Mouse (Mus musculus) forebrain, embryonic 15.5 days (tissue): ENCODE measurements around the gene Dusp1. TPM values are rescaled to one million over a fixed set of nuclear protein-coding genes. Genes with fewer than 3 reads are reported as not detected.

Experiments
- ATAC-seq: fragments of 200-750 bp; cut with Nextera tagmentation; replicated peaks from 2 replicates; pipeline ENCODE4 v1.8.0; 2017; ENCODE audit warnings: mild to moderate bottlenecking, moderate TSS enrichment, moderate library complexity
- H3K27ac ChIP-seq: fragments of 300-500 bp; sonication (generic); replicated peaks from 2 replicates; pipeline ENCODE4 v1.5.1; 2015; ENCODE audit warnings: mild to moderate bottlenecking, inconsistent platforms
- H3K27me3 ChIP-seq: fragments of 300-500 bp; sonication (generic); 2 replicates; pipeline ENCODE4 v1.6.1; 2015; ENCODE audit warnings: inconsistent platforms
- H3K36me3 ChIP-seq: fragments of 300-500 bp; sonication (generic); 2 replicates; pipeline ENCODE4 v1.6.1; 2015; ENCODE audit warnings: mild to moderate bottlenecking, inconsistent platforms
- H3K4me1 ChIP-seq: fragments of 300-500 bp; sonication (generic); 2 replicates; pipeline ENCODE4 v1.6.1; 2015; ENCODE audit warnings: inconsistent platforms
- H3K4me2 ChIP-seq: fragments of 300-500 bp; sonication (generic); replicated peaks from 2 replicates; pipeline ENCODE4 v1.6.1; 2015; ENCODE audit warnings: mild to moderate bottlenecking, inconsistent platforms
- H3K4me3 ChIP-seq: fragments of 300-500 bp; sonication (generic); 2 replicates; pipeline ENCODE4 v1.5.1; 2015; ENCODE audit warnings: mild to moderate bottlenecking, inconsistent platforms
- H3K9ac ChIP-seq: fragments of 300-500 bp; sonication (generic); replicated peaks from 2 replicates; pipeline ENCODE4 v1.6.1; 2015; ENCODE audit warnings: mild to moderate bottlenecking, inconsistent platforms
- H3K9me3 ChIP-seq: fragments of 300-500 bp; sonication (generic); 2 replicates; pipeline ENCODE4 v1.6.1; 2016; ENCODE audit warnings: inconsistent platforms
- WGBS: fragments of 180-500 bp; shearing (Covaris S2); methylation state at CpG from one replicate; pipeline ENCODE4 v1.1.7; 2015; ENCODE audit warnings: mixed read lengths; 5-methylcytosine and 5-hydroxymethylcytosine counted together
- microRNA-seq: library from miRNA; unstranded; fragments of <30 nt; microRNA quantifications from one replicate; pipeline ENCODE4, GENCODE M21; 2016
- polyA plus RNA-seq: library from polyadenylated mRNA; unstranded; fragments of >200 nt; fragmentation: Nextera tagmentation; extraction: Ambion mirVana; gene quantifications from 2 replicates; pipeline ENCODE4 v1.2.1, GENCODE M21; 2015

Dusp1 gene
- polyA plus RNA-seq, 1 experiment from 2014 or later: 46.3 TPM

DNA sequence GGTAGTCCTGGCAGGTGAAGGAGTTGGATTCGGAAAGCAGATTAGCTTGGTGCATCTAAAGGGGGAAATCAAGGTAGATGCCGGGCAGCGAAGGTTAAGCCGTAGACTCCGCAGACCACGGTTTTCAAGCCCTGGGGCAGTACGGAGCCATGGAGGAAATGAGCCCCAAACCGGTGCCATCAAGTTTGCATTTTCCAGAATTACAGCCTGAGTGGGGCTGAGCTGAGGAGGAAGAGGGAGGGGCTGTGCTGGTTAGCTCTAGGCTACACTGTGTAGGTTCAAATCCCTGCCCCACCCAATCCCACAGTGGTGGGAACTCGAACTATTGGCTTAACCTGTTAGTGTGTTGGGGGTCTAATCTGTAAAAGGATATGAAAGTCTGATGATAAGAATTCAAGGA is 97.4 kb downstream of the Dusp1 start:
- no peak for ATAC-seq
- no peaks in the 10 kb centered on the region for H3K27me3 ChIP-seq
- H3K9me3 ChIP-seq: no peaks in the 10 kb centered on the region
- peaks cover 4% of the 10 kb centered on the region; the same call in 1 of the 2 replicates for H3K4me1 ChIP-seq
- H3K9ac ChIP-seq: no peak overlapping the region
- H3K27ac ChIP-seq: no peak overlapping the region
- H3K36me3 ChIP-seq: no peaks in the 10 kb centered on the region
- WGBS: 81% methylated on average over 9 of the region's 9 CpGs
- H3K4me2 ChIP-seq: no peak overlapping the region
- no peak overlapping the region for H3K4me3 ChIP-seq

DNA sequence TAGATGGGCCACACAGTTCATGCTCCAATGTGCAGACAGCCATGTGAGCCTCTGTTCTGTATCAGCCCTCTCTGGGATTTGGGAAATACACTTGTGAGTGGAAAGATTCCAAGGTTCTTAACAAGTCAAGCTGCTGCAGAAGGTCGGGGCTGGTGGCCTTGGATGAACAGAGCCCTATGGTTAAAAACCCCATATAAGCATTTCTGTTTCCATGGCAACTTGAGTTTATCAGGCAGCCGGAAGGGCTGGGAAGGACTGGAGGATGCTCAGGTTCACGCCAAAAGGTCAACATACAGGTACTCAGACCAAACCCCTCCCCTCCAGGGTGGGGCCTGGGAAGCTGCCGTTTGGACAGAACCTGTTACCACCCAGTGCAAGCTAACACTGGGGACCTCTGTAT is 97.9 kb downstream of the Dusp1 start:
- Histone ChIP-seq H3K4me2 (no peak overlapping the region), H3K9ac (no peak overlapping the region)

DNA sequence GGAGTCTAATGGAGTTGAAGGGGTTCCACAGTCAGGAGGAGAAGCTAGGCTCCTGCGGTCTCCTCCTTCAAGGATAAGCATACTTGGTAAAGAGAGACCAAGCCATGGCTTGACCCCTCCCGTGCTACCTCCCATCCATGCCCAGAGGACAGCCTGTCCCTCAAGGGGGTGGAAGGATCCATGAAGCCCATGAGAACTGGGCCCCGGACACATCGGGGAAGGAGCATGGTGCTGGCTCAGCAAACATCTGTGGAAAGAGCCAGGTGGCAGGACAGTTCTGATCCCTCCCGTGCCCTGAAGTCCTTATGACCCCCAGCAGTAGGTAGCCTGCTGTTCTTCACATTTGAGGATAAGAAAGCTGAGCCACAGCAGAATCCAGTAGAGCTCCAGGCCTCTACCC is 98.5 kb downstream of the Dusp1 start:
- H3K9ac ChIP-seq: no peak overlapping the region
- WGBS: 89% methylated on average over 5 of the region's 5 CpGs

More for the DNA sequence above, 97.9 kb downstream of the Dusp1 start:
- Histone ChIP-seq H3K36me3 (no peaks in the 10 kb centered on the region), H3K4me1 (peaks cover 4% of the 10 kb centered on the region; the same call in 1 of the 2 replicates), H3K9me3 (no peaks in the 10 kb centered on the region), H3K27me3 (no peaks in the 10 kb centered on the region), H3K4me3 (no peak overlapping the region), H3K27ac (no peak overlapping the region)
- WGBS: 50% methylated on average over 4 of the region's 4 CpGs
- no peak for ATAC-seq

DNA sequence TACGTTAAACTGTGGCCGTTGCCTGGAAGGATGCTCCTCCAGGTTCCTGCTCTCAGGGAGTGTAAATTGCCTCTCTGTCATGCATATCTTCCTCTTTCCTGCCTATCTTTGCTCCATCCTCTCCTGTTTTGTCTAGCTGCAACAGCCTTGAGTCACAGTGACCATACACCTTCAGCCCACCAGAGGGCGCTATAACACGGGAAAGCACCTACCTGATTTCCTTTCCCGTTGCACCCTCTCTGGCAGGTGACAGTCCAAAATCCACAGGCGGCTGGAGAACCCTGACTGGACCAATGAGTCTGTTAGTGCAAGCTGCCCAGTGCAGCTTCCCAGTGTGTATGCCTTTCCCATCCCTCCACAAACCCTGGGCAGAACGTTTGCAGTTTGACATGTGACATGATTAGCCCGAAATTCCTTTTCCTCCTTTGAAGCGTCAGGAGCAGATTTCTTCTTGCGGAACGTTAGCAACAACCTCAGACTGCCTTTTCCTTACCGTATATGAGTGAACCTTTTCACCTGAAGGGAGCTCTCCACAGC is 99.2 kb downstream of the Dusp1 start:
- Histone ChIP-seq H3K36me3 (no peaks in the 10 kb centered on the region), H3K27me3 (no peaks in the 10 kb centered on the region), H3K4me3 (no peak overlapping the region), H3K4me2 (no peak overlapping the region), H3K9ac (no peak overlapping the region; the same call in 1 of the 2 replicates), H3K27ac (no peak overlapping the region), H3K9me3 (no peaks in the 10 kb centered on the region), H3K4me1 (peaks cover 4% of the 10 kb centered on the region; the same call in 1 of the 2 replicates)
- 31% methylated on average over 12 of the region's 12 CpGs for WGBS
- ATAC-seq: no peak

More for the DNA sequence above, 98.5 kb downstream of the Dusp1 start:
- H3K4me3 ChIP-seq: no peak overlapping the region
- no peak overlapping the region for H3K27ac ChIP-seq
- H3K4me1 ChIP-seq: peaks cover 4% of the 10 kb centered on the region; the same call in 1 of the 2 replicates
- H3K4me2 ChIP-seq: no peak overlapping the region
- H3K36me3 ChIP-seq: no peaks in the 10 kb centered on the region
- H3K9me3 ChIP-seq: no peaks in the 10 kb centered on the region
- ATAC-seq: no peak
- no peaks in the 10 kb centered on the region for H3K27me3 ChIP-seq

DNA sequence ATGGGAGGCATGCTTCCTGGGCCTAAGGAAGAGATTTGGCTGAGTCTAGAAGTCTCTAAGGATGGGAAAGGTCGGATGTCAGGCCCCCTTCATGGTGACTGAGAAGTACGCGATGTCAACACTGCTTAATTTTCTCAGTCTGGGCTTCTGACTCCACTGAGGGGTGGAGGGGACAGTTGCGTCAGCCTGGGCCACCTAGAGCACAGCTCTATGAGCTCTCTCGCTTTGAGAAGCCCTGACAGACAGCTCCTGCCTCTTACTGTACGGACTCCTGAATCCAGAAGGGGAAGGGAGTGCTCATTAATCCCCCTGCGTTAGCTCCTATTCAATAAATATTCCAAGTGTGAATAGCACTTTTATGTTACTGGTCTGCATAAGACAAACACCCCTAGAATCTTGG is 103.9 kb downstream of the Dusp1 start:
- Histone ChIP-seq H3K36me3 (no peaks in the 10 kb centered on the region), H3K4me1 (no peaks in the 10 kb centered on the region), H3K4me2 (no peak overlapping the region), H3K4me3 (no peak overlapping the region), H3K9ac (no peak overlapping the region), H3K27me3 (no peaks in the 10 kb centered on the region), H3K9me3 (no peaks in the 10 kb centered on the region), H3K27ac (no peak overlapping the region)
- WGBS: 54% methylated on average over 7 of the region's 7 CpGs
- no peak for ATAC-seq

DNA sequence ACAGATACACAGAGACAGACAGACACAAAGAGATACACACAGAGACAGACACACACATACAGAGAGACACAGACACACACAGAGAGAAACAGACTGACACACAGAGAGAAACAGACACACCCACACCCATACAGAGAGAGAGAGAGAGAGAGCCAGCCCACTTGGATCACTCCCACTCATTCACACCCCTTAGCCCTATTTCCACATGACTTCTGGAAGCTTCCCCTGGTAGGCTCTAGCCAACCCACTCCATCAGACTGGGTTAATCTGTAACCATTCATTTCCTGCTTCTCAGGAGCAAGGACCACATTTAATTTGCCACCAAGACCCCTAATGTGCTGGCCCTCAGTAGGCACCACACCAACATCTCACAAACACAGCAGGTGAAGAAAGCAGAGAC is 104.4 kb downstream of the Dusp1 start:
- Histone ChIP-seq H3K4me1 (no peaks in the 10 kb centered on the region), H3K4me2 (no peak overlapping the region), H3K4me3 (no peak overlapping the region), H3K27ac (no peak overlapping the region), H3K9me3 (no peaks in the 10 kb centered on the region), H3K27me3 (no peaks in the 10 kb centered on the region), H3K36me3 (no peaks in the 10 kb centered on the region), H3K9ac (no peak overlapping the region)
- no peak for ATAC-seq

Small RNA genes within 50 kb of the gene (microRNA-seq; reads per million reads assigned to microRNA genes)
- not detected for gene Gm22420

Other genes with a start within 250 kb of the Dusp1 start
- gene Neurl1b, start 147.3 kb downstream of the Dusp1 start, polyA plus RNA-seq: 2.7 and 2.9 TPM in 2 replicates
- gene Ergic1, start 639 bp downstream of the Dusp1 start, polyA plus RNA-seq: 90.4 and 98.7 TPM in 2 replicates
- gene Atp6v0e, start 101.1 kb upstream of the Dusp1 start, polyA plus RNA-seq: 140 TPM in 2 replicates
- 14.9 and 16.8 TPM in 2 replicates for gene Crebrf, start 153.5 kb upstream of the Dusp1 start, polyA plus RNA-seq
- 51.0 and 54.5 TPM in 2 replicates for gene Bnip1, start 218.9 kb upstream of the Dusp1 start, polyA plus RNA-seq